Mouse (Mus musculus) thymus, adult 2 months (tissue): ENCODE results near the gene Kcna7.

Source experiments
- CTCF ChIP-seq: fragments of 200-500 bp; IDR thresholded peaks from 2 replicates; pipeline ENCODE4 v1.5.1; 2012; ENCODE audit warnings: mild to moderate bottlenecking, control low read depth, low read length, moderate library complexity, borderline replicate concordance; ENCODE audit not compliant: control insufficient read depth, poor library complexity, insufficient read depth; ENCODE audit errors: extremely low read depth
- POLR2A ChIP-seq: fragments of 200-500 bp; IDR thresholded peaks from 2 replicates; pipeline ENCODE4 v1.6.1; 2012; ENCODE audit warnings: mild to moderate bottlenecking, low read length, control low read depth, moderate library complexity; ENCODE audit not compliant: control insufficient read depth, poor library complexity, insufficient read depth; ENCODE audit errors: extremely low read depth

DNA sequence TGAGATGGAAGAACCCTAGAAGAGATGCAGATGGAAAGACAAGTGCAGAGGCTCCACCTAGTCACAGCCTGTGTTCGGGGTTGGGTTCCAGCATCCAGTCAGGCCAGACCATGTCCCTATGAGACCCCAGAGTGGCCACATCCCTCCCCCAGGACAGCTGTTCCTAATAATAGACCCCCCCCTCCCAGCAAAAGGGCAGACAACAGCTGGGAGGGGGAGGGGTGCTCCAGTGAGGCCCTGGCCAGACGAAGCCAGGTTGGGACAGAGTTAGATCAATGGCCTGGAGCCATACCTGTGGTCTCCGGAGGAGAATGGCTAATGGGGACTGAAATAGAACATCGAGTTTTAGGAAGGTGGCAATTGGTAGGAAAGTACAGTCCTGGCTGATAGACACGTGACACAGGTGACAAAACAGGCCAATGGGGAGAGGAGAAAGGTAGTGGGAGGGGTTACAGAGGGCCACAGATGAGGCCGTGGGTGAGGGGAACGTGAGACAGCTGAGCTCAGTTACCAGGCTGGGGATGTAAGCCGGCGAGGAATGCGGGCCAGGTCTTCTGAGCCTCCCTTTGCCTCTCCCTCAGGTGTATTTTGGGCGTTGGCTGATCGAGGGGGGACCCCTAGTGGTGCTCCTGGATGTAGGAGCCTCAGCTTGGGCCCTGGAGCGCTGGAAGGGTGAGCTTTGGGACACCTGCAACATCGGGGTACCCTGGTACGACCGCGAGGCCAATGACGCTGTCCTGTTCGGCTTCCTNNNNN, 32.2 kb downstream of the Kcna7 start, which contains the start of gene Ruvbl2:
- TF ChIP-seq CTCF (no peak), POLR2A (no peak)
